In the genomic region with DNA sequence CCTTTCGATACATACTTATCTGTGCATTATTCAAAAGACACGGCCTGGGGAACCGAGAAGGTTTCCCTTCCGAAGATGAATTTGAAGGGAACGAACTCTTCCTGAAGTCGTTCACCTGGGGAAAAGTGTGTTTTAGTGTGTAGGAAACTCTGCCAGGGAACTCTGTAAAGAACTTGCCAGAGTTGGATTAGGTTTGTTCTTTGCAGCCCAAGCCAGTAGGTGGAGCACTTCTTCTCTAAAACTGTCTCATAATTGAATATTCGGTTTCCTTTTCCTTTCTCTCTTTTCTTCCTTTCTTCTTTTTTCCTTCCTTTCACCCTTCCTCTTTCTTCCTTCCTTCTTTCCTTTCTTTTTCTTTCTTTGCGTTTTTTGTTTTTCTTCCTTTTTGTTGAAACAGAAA, we compare ENCODE assay signal across 10 mouse cellular contexts. TPM values are rescaled to one million over a fixed set of nuclear protein-coding genes. Genes with fewer than 3 reads are reported as not detected.
DNase-seq lines count a peak whose midpoint lies in the region; ATAC-seq and TF ChIP-seq lines count a peak whose summit lies in the region.
"Had no signal": no experiment of that assay in that cellular context is flagged by ENCODE, and none has a peak within 500 bp of the region (broad histone marks: within the 10 kb centered on the region; RNA-seq: fewer than 3 reads in every experiment).

No protein-coding gene starts in this region.

- intact Hi-C loops in gastrocnemius, adult 2 months (cut with DNase I), result no loop called here

- no peaks in the 10 kb centered on the region for H3K27me3 ChIP-seq in liver, adult 2 months (ENCODE audit: control insufficient read depth, insufficient read depth, low read length)
- H3K27me3 ChIP-seq in liver, embryonic 12.5 days (replicated peaks), result no peaks in the 10 kb centered on the region
- H3K27me3 ChIP-seq: liver, embryonic 13.5 days had no signal

- ATAC-seq in liver, embryonic 12.5 days, result no peak

- H3K36me3 ChIP-seq in liver, adult 2 months (ENCODE audit: control insufficient read depth, insufficient read depth, low read length), result no peaks in the 10 kb centered on the region
- no peaks in the 10 kb centered on the region for H3K36me3 ChIP-seq in liver, embryonic 12.5 days
- H3K36me3 ChIP-seq: liver, embryonic 13.5 days had no signal

- no peak overlapping the region for H3K9ac ChIP-seq in liver, adult 2 months (ENCODE audit: low read depth, low read length)
- no peak overlapping the region for H3K9ac ChIP-seq in liver, embryonic 12.5 days
- H3K9ac ChIP-seq: liver, embryonic 13.5 days had no signal

- DNase-seq in gastrocnemius, adult 2 months, result no peak
- DNase-seq in gastrocnemius, postnatal 25 days, result no peak
- peak; percentile 30 for DNase-seq in liver, adult 2 months (ENCODE audit: extremely low read depth, low read depth, low spot score)
- DNase-seq in R1 (ENCODE audit: low read depth, low spot score), result peak; percentile 21
- peak; percentile 8 for DNase-seq in lung, postnatal 14 days
- no peak for DNase-seq in spleen, postnatal 4 days (ENCODE audit: low spot score in 2 of 2)
- DNase-seq in frontal cortex, postnatal 10 days (ENCODE audit: low spot score in 2 of 2), result no peak
- DNase-seq: liver, embryonic 13.5 days had no signal

- no peak for TF ChIP-seq POLR2A in liver, adult 2 months (IDR thresholded peaks at IDR 0.05; ENCODE audit: extremely low read depth, insufficient read depth, low read length)

- TF ChIP-seq CTCF in gastrocnemius, adult 2 months (IDR thresholded peaks at IDR 0.05), result peak; percentile 57
- TF ChIP-seq CTCF in liver, adult 2 months (IDR thresholded peaks at IDR 0.05; ENCODE audit: low read depth, low read length), result 0 out of 2 replicates have a peak, but pooled peaks have one; percentile 3

- H3K9me3 ChIP-seq in liver, embryonic 12.5 days (replicated peaks), result no peaks in the 10 kb centered on the region
- H3K9me3 ChIP-seq: liver, embryonic 13.5 days had no signal

- no peaks in the 10 kb centered on the region for H3K79me2 ChIP-seq in liver, adult 2 months (ENCODE audit: control insufficient read depth, insufficient read depth, low read length)

- H3K4me2 ChIP-seq in liver, embryonic 12.5 days, result no peak overlapping the region
- H3K4me2 ChIP-seq: liver, embryonic 13.5 days had no signal

- H3K27ac ChIP-seq in gastrocnemius, adult 2 months, result no peak overlapping the region
- no peak overlapping the region for H3K27ac ChIP-seq in liver, adult 2 months (replicated peaks; ENCODE audit: insufficient read depth, low read depth, low read length)
- H3K27ac ChIP-seq in liver, embryonic 12.5 days, result no peak overlapping the region
- H3K27ac ChIP-seq: liver, embryonic 13.5 days had no signal

- H3K4me1 ChIP-seq in liver, adult 2 months (ENCODE audit: control insufficient read depth, insufficient read depth, low read length), result no peaks in the 10 kb centered on the region
- H3K4me1 ChIP-seq in liver, embryonic 12.5 days, result no peaks in the 10 kb centered on the region
- H3K4me1 ChIP-seq: liver, embryonic 13.5 days had no signal

- H3K4me3 ChIP-seq in gastrocnemius, adult 2 months, result no peak overlapping the region
- H3K4me3 ChIP-seq in liver, adult 2 months (ENCODE audit: insufficient read depth, low read depth, low read length), result no peak overlapping the region
- H3K4me3 ChIP-seq in liver, embryonic 12.5 days, result no peak overlapping the region
- H3K4me3 ChIP-seq: liver, embryonic 13.5 days had no signal

- WGBS in liver, adult 2 months, result 38% methylated on average over 8 of the region's 8 CpGs
- 31% methylated on average over 8 of the region's 8 CpGs for WGBS in liver, embryonic 12.5 days (ENCODE audit: insufficient replicate concordance)

RNA-seq across cellular contexts. Expression of a gene that starts 3.4 kb away (rescaled TPM):
- not detected for total RNA-seq in gastrocnemius, adult 2 months (2021)
- not detected for total RNA-seq in gastrocnemius, postnatal 25 days (2021)
- total RNA-seq in liver, adult 2 months (2014; rRNA removed), result not detected in 2 replicates
- polyA plus RNA-seq in liver, adult 2 months (2012; rRNA removed), result not detected in 2 replicates
- polyA plus RNA-seq in liver, embryonic 12.5 days (2016; fragmentation: Nextera tagmentation; extraction: Ambion mirVana), result not detected in 2 replicates
- polyA plus RNA-seq: liver, embryonic 13.5 days; small intestine, adult 2 months had no signal

RNA-seq across cellular contexts. Expression of a gene that starts 3.6 kb away (rescaled TPM):
- not detected for total RNA-seq in gastrocnemius, adult 2 months (2021)
- not detected for total RNA-seq in gastrocnemius, postnatal 25 days (2021)
- total RNA-seq in liver, adult 2 months (2014; rRNA removed), result not detected in 2 replicates
- not detected in 2 replicates for polyA plus RNA-seq in liver, adult 2 months (2012; rRNA removed)
- not detected in 2 replicates for polyA plus RNA-seq in liver, embryonic 12.5 days (2016; fragmentation: Nextera tagmentation; extraction: Ambion mirVana)
- polyA plus RNA-seq: liver, embryonic 13.5 days; small intestine, adult 2 months had no signal

RNA-seq across cellular contexts. Expression of a gene that starts 10.8 kb away (rescaled TPM):
- total RNA-seq in gastrocnemius, adult 2 months (2021), result not detected
- total RNA-seq in gastrocnemius, postnatal 25 days (2021), result not detected
- total RNA-seq in liver, adult 2 months (2014; rRNA removed), result not detected in 2 replicates
- polyA plus RNA-seq in liver, adult 2 months (2012; rRNA removed), result not detected in 2 replicates
- not detected in 2 replicates for polyA plus RNA-seq in liver, embryonic 12.5 days (2016; fragmentation: Nextera tagmentation; extraction: Ambion mirVana)
- polyA plus RNA-seq: liver, embryonic 13.5 days; small intestine, adult 2 months had no signal

RNA-seq across cellular contexts. Expression of a gene that starts 36.1 kb away (rescaled TPM):
- not detected for total RNA-seq in gastrocnemius, adult 2 months (2021)
- not detected for total RNA-seq in gastrocnemius, postnatal 25 days (2021)
- not detected in 2 replicates for total RNA-seq in liver, adult 2 months (2014; rRNA removed)
- not detected in 2 replicates for polyA plus RNA-seq in liver, adult 2 months (2012; rRNA removed)
- polyA plus RNA-seq in liver, embryonic 12.5 days (2016; fragmentation: Nextera tagmentation; extraction: Ambion mirVana), result not detected in 2 replicates
- polyA plus RNA-seq: liver, embryonic 13.5 days; small intestine, adult 2 months had no signal

RNA-seq across cellular contexts. Expression of a gene that starts 41.2 kb away (rescaled TPM):
- under 1 TPM; 0.22 to 0.48 TPM for total RNA-seq in gastrocnemius, adult 2 months (2021)
- total RNA-seq in gastrocnemius, postnatal 25 days (2021), result under 1 TPM; 0.26 to 0.43 TPM
- 0.18 TPM in 1 of 2 replicates, not detected in the other for total RNA-seq in liver, adult 2 months (2014; rRNA removed)
- not detected in 2 replicates for polyA plus RNA-seq in liver, adult 2 months (2012; rRNA removed)
- polyA plus RNA-seq in liver, embryonic 12.5 days (2016; fragmentation: Nextera tagmentation; extraction: Ambion mirVana), result 0.29 and 0.43 TPM in 2 replicates

Comparison
In these comparisons a context has a peak if more than half of its experiments do, and no peak if none do; other contexts are left out.
1. DNase-seq: peak in liver, adult 2 months (single experiment), R1 (single experiment) and lung, postnatal 14 days (single experiment); none in gastrocnemius, adult 2 months (single experiment), gastrocnemius, postnatal 25 days (single experiment), spleen, postnatal 4 days (0 of 2) and frontal cortex, postnatal 10 days (0 of 2).